Mouse (Mus musculus) liver, embryonic 16.5 days (tissue): Measurements from ENCODE around the gene Plekha6. TPM values are rescaled to one million over a fixed set of nuclear protein-coding genes. Genes with fewer than 3 reads are reported as not detected.

Source experiments
- ATAC-seq: fragments of 200-750 bp; cut with Nextera tagmentation; 2 replicates; pipeline ENCODE4 v1.8.0; 2017; ENCODE audit warnings: low read depth, mild to moderate bottlenecking, moderate number of reproducible peaks, moderate library complexity
- H3K27ac ChIP-seq: fragments of 300-500 bp; sonication (generic); 2 replicates; pipeline ENCODE4 v1.5.1; 2014; ENCODE audit warnings: mild to moderate bottlenecking, low read length
- H3K27me3 ChIP-seq: fragments of 300-500 bp; sonication (generic); 2 replicates; pipeline ENCODE4 v1.6.1; 2014; ENCODE audit warnings: low read depth, low read length, mixed read lengths; ENCODE audit not compliant: control insufficient read depth, insufficient read depth
- H3K36me3 ChIP-seq: fragments of 300-500 bp; sonication (generic); 2 replicates; pipeline ENCODE4 v1.6.1; 2014; ENCODE audit warnings: mild to moderate bottlenecking; ENCODE audit not compliant: control insufficient read depth, insufficient read depth
- H3K4me1 ChIP-seq: fragments of 300-500 bp; sonication (generic); 2 replicates; pipeline ENCODE4 v1.6.1; 2014; ENCODE audit warnings: low read depth, low read length, mixed read lengths; ENCODE audit not compliant: control insufficient read depth
- H3K4me2 ChIP-seq: fragments of 300-500 bp; sonication (generic); 2 replicates; pipeline ENCODE4 v1.6.1; 2014; ENCODE audit warnings: low read depth, low read length, mixed read lengths
- H3K4me3 ChIP-seq: fragments of 300-500 bp; sonication (generic); 2 replicates; pipeline ENCODE4 v1.5.1; 2014; ENCODE audit warnings: low read depth, mild to moderate bottlenecking, low read length
- H3K9ac ChIP-seq: fragments of 300-500 bp; sonication (generic); 2 replicates; pipeline ENCODE4 v1.6.1; 2014; ENCODE audit warnings: low read depth, low read length
- H3K9me3 ChIP-seq: fragments of 300-500 bp; sonication (generic); replicated peaks from 2 replicates; pipeline ENCODE4 v1.6.1; 2016; ENCODE audit warnings: low read length; ENCODE audit not compliant: control insufficient read depth
- WGBS: fragments of 180-500 bp; shearing (Covaris S2); extraction: QIAGEN DNeasy Blood & Tissue Kit; methylation state at CpG from one replicate; pipeline ENCODE4 v1.1.7; 2014; ENCODE audit not compliant: insufficient replicate concordance; 5-methylcytosine and 5-hydroxymethylcytosine counted together
- polyA plus RNA-seq: library from polyadenylated mRNA; unstranded; fragments of >200 nt; fragmentation: Nextera tagmentation; extraction: Ambion mirVana; gene quantifications from 2 replicates; pipeline ENCODE4 v1.2.1, GENCODE M21; 2015

Gene Plekha6
- polyA plus RNA-seq, 1 experiment from 2014 or later = 3.7 TPM

DNA sequence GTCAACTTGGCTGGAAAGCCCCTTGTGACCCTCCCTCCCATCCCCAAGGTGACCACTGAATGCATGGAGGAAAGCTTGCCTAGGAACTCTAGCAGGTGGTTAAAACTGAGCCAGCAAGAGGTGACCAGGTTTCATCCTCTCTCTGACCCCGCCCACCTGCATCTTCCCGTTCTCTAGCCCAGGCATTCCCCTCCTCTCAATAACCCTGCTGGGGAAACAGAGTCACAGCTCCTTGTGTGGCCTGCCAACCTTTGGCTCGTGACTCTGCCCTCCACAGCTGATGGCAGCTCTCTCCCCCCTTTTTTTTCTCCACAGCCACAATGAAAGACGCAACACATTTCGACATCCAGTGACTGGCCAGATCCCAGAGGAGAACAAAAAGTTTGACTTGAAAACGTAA, 94.7 kb downstream of the Plekha6 start:
- H3K4me2 ChIP-seq = no peak overlapping the region
- WGBS = 50% methylated on average over 6 of the region's 6 CpGs
- H3K36me3 ChIP-seq = no peaks in the 10 kb centered on the region
- H3K4me3 ChIP-seq = no peak overlapping the region
- H3K9ac ChIP-seq = no peak overlapping the region
- peaks cover 9% of the 10 kb centered on the region for H3K4me1 ChIP-seq
- no peaks in the 10 kb centered on the region for H3K9me3 ChIP-seq
- no peak for ATAC-seq
- H3K27me3 ChIP-seq = no peaks in the 10 kb centered on the region
- no peak overlapping the region for H3K27ac ChIP-seq

- Histone ChIP-seq H3K4me3 (no peak overlapping the region), H3K4me1 (peaks cover 16% of the 10 kb centered on the region), H3K27me3 (no peaks in the 10 kb centered on the region), H3K9ac (no peak overlapping the region), H3K9me3 (no peaks in the 10 kb centered on the region), H3K36me3 (no peaks in the 10 kb centered on the region), H3K4me2 (no peak overlapping the region), H3K27ac (no peak overlapping the region)
- no peak for ATAC-seq
- WGBS = 74% methylated on average over 6 of the region's 6 CpGs
Observed at GRCm38 (mm10) chr1:133262628-133263027, 98.6 kb downstream of the Plekha6 start.

GRCm38 (mm10) chr1:133263134-133263533, 99.1 kb downstream of the Plekha6 start:
- Histone ChIP-seq H3K27ac (no peak overlapping the region), H3K4me3 (no peak overlapping the region), H3K9ac (no peak overlapping the region), H3K36me3 (no peaks in the 10 kb centered on the region), H3K4me1 (peaks cover 21% of the 10 kb centered on the region), H3K27me3 (no peaks in the 10 kb centered on the region), H3K9me3 (no peaks in the 10 kb centered on the region), H3K4me2 (no peak overlapping the region)
- WGBS = 70% methylated on average over 7 of the region's 7 CpGs
- ATAC-seq = no peak

DNA sequence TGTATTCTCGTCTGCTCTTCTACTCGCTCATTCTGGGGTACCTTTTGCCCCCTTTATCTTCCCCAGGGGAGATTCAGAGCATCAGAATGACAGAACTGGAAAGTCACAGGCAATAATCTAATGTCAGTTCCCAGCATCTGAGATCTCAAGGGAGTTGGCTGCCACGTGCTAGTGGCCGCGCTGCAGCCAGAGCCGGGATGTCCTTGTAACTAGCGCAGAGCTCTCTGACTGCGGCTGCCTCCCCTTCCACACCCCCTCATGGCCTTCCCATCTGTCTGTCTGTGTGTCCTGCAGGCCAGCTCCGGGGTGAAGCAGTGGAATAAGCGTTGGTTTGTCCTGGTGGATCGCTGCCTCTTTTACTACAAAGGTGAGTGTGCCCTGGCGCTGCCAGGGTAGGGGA, 100.4 kb downstream of the Plekha6 start:
- no peaks in the 10 kb centered on the region for H3K36me3 ChIP-seq
- no peak overlapping the region for H3K9ac ChIP-seq
- WGBS = 54% methylated on average over 12 of the region's 12 CpGs
- no peak overlapping the region for H3K27ac ChIP-seq
- H3K27me3 ChIP-seq = no peaks in the 10 kb centered on the region
- H3K4me3 ChIP-seq = no peak overlapping the region
- H3K4me2 ChIP-seq = no peak overlapping the region
- H3K4me1 ChIP-seq = peaks cover 24% of the 10 kb centered on the region
- H3K9me3 ChIP-seq = no peaks in the 10 kb centered on the region
- ATAC-seq = no peak

DNA sequence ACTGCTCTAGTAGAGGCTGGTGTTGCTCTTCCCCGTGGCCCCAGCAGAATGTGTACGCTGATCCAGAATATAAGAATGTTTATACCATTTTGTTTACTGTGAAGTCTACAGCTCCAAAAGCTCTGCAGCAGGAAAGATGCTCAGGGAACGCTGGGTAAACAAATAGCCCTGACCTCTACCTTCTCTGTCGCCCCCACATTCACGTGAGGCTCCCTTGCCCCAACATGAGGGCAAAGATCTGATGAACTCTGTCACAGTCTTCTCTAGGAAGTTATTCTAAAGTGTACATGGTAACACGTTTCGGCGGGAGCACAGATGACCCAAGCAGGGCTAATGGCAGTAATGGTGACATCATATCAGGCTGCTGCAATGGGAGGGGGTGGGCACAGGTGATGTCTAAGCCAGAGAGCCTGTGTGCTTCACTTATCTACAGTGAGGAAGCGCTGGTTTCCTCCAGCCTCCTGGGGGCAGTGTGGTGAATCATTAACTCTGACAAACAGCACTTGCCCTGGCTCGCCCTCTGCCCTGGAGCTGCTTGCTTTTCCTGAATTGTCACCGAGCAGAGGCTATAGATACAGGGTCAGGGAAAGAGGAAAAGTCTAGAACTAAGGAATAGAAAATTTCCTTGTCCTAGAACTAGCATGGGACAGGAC, 101.2 kb downstream of the Plekha6 start:
- H3K36me3 ChIP-seq = no peaks in the 10 kb centered on the region
- H3K9me3 ChIP-seq = no peaks in the 10 kb centered on the region
- H3K27me3 ChIP-seq = no peaks in the 10 kb centered on the region
- H3K4me1 ChIP-seq = peaks cover 24% of the 10 kb centered on the region
- no peak overlapping the region for H3K4me3 ChIP-seq
- 30% methylated on average over 11 of the region's 11 CpGs for WGBS
- no peak overlapping the region for H3K4me2 ChIP-seq
- peak overlapping the region; percentile 66 for H3K27ac ChIP-seq
- peak; percentile 77 for ATAC-seq
- H3K9ac ChIP-seq = no peak overlapping the region

DNA sequence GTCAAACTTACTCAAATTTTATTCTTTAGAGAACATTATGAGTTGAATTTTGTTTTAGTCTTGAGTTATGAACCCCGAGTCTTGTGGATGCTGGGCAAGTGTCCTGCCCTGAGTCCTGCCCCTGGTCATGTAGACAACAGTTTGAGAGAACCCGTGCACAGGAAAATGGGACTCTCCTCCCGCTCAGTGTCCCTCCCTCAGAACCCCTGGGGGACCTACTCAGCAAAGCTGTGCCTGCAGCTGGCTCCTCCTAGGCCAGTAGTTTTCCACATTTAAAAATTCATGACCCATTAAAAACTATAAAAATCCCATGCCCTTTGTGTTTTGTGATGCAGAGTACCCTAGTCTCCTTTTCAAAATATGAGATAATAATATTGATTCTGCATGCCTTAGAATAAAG, 103.1 kb downstream of the Plekha6 start:
- H3K4me1 ChIP-seq = peaks cover 24% of the 10 kb centered on the region
- no peaks in the 10 kb centered on the region for H3K36me3 ChIP-seq
- H3K9me3 ChIP-seq = no peaks in the 10 kb centered on the region
- H3K4me2 ChIP-seq = no peak overlapping the region
- H3K4me3 ChIP-seq = no peak overlapping the region
- no peak overlapping the region for H3K9ac ChIP-seq
- 63% methylated on average over 3 of the region's 3 CpGs for WGBS
- H3K27ac ChIP-seq = no peak overlapping the region
- no peak for ATAC-seq
- no peaks in the 10 kb centered on the region for H3K27me3 ChIP-seq

DNA sequence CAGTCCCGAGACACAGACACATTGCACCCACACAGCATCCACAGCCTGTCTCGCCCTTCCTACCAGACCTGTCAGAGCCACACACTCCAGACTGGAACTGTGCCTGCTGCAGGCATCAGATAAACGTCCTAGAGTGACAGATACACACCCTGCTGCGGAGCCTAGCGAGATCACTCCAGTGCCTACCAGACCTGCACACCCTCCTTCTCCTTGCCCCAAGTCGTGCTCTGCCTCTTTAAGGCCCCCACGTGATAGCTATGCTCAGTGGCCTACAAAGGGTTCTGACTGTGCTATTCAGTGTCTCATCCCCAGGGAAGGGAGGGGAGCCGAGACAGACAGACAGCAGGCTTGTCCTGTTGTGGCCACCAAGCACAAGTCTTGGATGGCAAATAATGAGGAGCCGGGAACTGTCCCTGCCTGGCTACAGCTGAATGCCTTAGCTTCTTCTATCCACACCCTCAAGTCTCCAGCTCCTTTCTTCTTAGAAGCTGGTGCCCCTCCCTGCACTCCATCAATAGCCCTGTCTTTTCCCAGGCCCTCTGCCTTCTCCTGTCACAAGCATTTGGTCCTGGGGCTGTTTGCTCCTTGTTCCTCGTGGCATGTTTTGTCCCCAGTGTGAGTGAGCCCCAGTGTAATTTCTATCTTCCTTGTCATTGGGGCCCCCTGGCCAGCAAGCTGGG, 103.9 kb downstream of the Plekha6 start:
- Histone ChIP-seq H3K9ac (no peak overlapping the region), H3K9me3 (no peaks in the 10 kb centered on the region), H3K4me2 (no peak overlapping the region), H3K27me3 (no peaks in the 10 kb centered on the region), H3K4me3 (no peak overlapping the region), H3K4me1 (peaks cover 24% of the 10 kb centered on the region), H3K27ac (no peak overlapping the region), H3K36me3 (no peaks in the 10 kb centered on the region)
- peak; percentile 82 for ATAC-seq
- WGBS = 22% methylated on average over 10 of the region's 10 CpGs

- Histone ChIP-seq H3K4me1 (peaks cover 24% of the 10 kb centered on the region), H3K4me2 (no peak overlapping the region), H3K9ac (no peak overlapping the region), H3K9me3 (no peaks in the 10 kb centered on the region), H3K36me3 (no peaks in the 10 kb centered on the region), H3K4me3 (no peak overlapping the region), H3K27ac (no peak overlapping the region), H3K27me3 (no peaks in the 10 kb centered on the region)
- no peak for ATAC-seq
- WGBS = 74% methylated on average over 3 of the region's 3 CpGs
Observed at GRCm38 (mm10) chr1:133268503-133268902, 104.5 kb downstream of the Plekha6 start.

DNA sequence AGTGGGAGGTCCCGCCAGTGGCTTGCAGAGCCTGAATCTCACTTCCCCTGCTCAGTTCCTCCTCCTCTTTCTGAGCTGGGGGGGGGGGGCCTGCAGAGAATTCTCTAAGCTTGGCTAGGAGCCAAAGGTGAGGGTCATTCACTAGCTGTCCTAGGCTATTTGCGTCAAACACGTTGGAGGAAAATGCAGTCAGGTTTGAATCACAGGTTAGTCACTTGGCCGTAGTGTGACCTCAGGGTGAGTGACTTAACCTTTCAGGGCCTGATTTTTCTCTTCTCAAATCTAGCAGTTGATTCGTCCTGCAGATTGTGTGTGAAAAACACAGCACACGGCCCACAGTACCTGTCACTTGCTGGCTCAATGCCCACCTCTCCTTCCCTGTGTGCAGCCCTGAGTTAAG, 106.3 kb downstream of the Plekha6 start:
- Histone ChIP-seq H3K9me3 (no peaks in the 10 kb centered on the region), H3K4me3 (no peak overlapping the region), H3K27me3 (no peaks in the 10 kb centered on the region), H3K36me3 (no peaks in the 10 kb centered on the region; the same call in 1 of the 2 replicates), H3K27ac (no peak overlapping the region), H3K4me1 (peaks cover 20% of the 10 kb centered on the region), H3K9ac (no peak overlapping the region), H3K4me2 (no peak overlapping the region)
- ATAC-seq = no peak
- WGBS = 52% methylated on average over 6 of the region's 6 CpGs
